Mouse (Mus musculus) activated CD4-positive, CD25-positive, alpha-beta regulatory T cell, adult 4 months (primary cell): ENCODE results near the gene Trim29. TPM values are rescaled to one million over a fixed set of nuclear protein-coding genes. Genes with fewer than 3 reads are reported as not detected.

ENCODE experiments used
- ATAC-seq: one replicate; pipeline ENCODE4 v1.8.0; 2017
- polyA plus RNA-seq, 2 experiments: library from polyadenylated mRNA; unstranded; fragments of 100-300 nt; shearing (Covaris generic); gene quantifications; one replicate each; pipeline ENCODE4 v1.2.1; 2017

Gene Trim29
- not detected for polyA plus RNA-seq

GRCm38 (mm10) chr9:43310538-43310937, at the start of gene Trim29:
Gene Trim29, plus strand, starts transcription at chr9:43310848.
- no peak for ATAC-seq

GRCm38 (mm10) chr9:43261124-43261907, 49.3 kb upstream of the Trim29 start:
- ATAC-seq: no peak

GRCm38 (mm10) chr9:43261941-43262340, 48.7 kb upstream of the Trim29 start:
- ATAC-seq: no peak

- ATAC-seq: no peak
These were observed 48.3 kb upstream of the Trim29 start for GRCm38 (mm10) chr9:43262390-43262789.

GRCm38 (mm10) chr9:43262811-43263550, 47.7 kb upstream of the Trim29 start:
- ATAC-seq: no peak

GRCm38 (mm10) chr9:43263946-43264451, 46.6 kb upstream of the Trim29 start:
- ATAC-seq: no peak

GRCm38 (mm10) chr9:43265194-43265593, 45.5 kb upstream of the Trim29 start:
- ATAC-seq: no peak

GRCm38 (mm10) chr9:43267357-43267756, 43.3 kb upstream of the Trim29 start:
- ATAC-seq: no peak

GRCm38 (mm10) chr9:43269166-43269565, 41.5 kb upstream of the Trim29 start:
- ATAC-seq: no peak

- no peak for ATAC-seq
These were observed 39.9 kb upstream of the Trim29 start for GRCm38 (mm10) chr9:43270723-43271252.

- ATAC-seq: no peak
These were observed 38.7 kb upstream of the Trim29 start for GRCm38 (mm10) chr9:43271761-43272518.

GRCm38 (mm10) chr9:43273735-43274134, 36.9 kb upstream of the Trim29 start:
- ATAC-seq: no peak

GRCm38 (mm10) chr9:43284284-43284683, 26.4 kb upstream of the Trim29 start:
- ATAC-seq: no peak

- ATAC-seq: no peak
These were observed 25.4 kb upstream of the Trim29 start for GRCm38 (mm10) chr9:43285281-43285680.

- ATAC-seq: no peak
These were observed 23.8 kb upstream of the Trim29 start for GRCm38 (mm10) chr9:43286870-43287269.

GRCm38 (mm10) chr9:43293058-43293457, 17.6 kb upstream of the Trim29 start:
- no peak for ATAC-seq

- ATAC-seq: no peak
These were observed 10.3 kb upstream of the Trim29 start for GRCm38 (mm10) chr9:43300394-43300793.

GRCm38 (mm10) chr9:43302989-43303388, 7.7 kb upstream of the Trim29 start:
- no peak for ATAC-seq

- no peak for ATAC-seq
These were observed 4.8 kb upstream of the Trim29 start for GRCm38 (mm10) chr9:43305882-43306281.

GRCm38 (mm10) chr9:43309087-43309872, 1.4 kb upstream of the Trim29 start:
- no peak for ATAC-seq

- ATAC-seq: no peak
These were observed 1.5 kb downstream of the Trim29 start for GRCm38 (mm10) chr9:43312190-43312589.

- ATAC-seq: no peak
These were observed 3.2 kb downstream of the Trim29 start for GRCm38 (mm10) chr9:43313805-43314204.
